Mouse (Mus musculus) right cerebral cortex, postnatal 10 days (tissue): Measurements from ENCODE around the gene Hist1h1a.
"Not testable (repeated sequence)": the region's sequence is repeated elsewhere in the genome, so short reads cannot be mapped to it uniquely, and the experiment has no call there.

Experiments
- DNase-seq, 2 experiments: peaks; one replicate each; pipeline ENCODE4 v3.0.0; 2021; ENCODE audit warnings: low spot score in 2 of 2

The Hist1h1a gene

DNA sequence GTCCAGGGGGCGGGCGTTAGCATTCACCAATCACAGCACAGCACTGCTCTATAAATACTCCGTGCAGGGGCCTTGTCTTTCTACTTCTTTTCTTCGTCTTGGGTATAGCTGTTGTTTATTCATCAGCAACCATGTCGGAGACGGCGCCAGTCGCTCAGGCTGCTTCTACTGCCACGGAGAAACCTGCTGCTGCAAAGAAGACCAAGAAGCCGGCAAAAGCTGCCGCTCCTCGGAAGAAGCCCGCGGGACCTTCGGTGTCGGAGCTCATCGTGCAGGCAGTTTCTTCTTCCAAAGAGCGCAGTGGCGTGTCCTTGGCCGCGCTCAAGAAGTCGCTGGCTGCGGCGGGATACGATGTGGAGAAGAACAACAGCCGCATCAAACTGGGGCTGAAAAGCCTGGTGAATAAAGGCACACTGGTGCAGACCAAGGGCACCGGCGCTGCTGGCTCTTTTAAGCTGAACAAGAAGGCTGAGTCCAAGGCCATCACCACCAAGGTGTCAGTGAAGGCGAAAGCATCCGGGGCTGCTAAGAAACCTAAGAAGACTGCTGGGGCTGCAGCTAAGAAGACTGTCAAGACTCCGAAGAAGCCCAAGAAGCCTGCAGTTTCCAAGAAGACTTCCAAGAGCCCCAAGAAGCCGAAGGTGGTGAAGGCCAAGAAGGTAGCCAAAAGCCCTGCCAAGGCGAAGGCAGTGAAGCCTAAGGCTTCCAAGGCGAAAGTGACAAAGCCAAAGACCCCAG is at the start of gene Hist1h1a:
Hist1h1a (plus strand) TSS at position 81 of the 738 bp plus-strand sequence.
- DNase-seq: peak; percentile 91 to 92

DNA sequence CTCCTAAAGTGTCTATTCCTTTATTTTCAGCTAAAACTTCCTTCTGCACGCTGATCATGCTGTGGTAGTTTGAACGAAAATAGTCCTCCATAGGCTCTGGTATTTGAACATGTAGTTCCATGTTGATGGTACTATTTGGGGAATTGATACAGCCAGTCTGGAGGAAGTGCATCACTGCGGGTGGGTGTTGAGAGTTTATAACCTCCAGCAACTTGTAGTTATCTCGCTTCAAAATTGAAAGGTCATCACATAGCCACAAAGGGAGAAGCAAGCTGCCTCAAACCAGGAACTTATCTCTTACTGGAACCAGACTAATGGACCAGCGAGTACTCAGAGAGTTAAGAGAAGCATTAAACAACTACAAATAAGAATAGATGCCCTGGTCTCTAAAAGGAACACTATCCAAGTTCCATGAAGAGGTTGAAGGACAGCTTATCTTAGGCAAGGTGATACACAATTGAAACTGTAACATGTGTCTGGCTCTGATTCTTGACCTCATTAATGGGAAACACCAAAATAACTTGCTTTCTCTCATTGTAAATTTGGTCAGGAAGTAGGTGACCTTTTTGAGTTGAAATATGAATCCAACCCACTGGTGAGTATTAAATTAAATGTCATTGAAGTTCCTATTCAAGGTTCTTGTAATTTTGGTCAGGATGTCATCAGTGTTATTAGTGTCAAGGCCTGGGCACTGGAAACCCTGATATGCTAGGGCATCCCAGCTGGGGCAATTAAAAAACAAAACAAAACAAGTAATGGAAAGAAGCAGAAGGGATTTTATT is 47.0 kb upstream of the Hist1h1a start:
- DNase-seq: no peak

DNA sequence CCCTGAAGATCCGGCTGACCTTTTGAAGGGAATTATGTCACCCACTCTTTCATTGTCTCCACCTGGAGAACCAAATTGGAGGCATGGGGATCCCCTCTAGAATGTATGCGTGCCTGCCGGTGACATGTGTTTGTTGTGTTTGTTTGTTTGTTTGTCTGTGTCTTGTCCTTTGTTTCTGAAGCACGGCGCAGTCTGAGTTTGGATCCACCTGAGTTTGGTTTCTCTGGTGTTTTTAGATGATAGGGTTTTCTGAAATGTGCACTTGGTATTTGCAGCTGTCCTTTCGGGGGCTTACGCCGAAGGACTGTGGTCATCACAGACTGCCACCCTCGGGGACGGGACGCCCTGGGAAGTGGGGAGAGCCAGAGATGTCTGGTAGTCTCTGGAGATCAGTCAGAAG is 46.3 kb upstream of the Hist1h1a start:
- DNase-seq: no peak

DNA sequence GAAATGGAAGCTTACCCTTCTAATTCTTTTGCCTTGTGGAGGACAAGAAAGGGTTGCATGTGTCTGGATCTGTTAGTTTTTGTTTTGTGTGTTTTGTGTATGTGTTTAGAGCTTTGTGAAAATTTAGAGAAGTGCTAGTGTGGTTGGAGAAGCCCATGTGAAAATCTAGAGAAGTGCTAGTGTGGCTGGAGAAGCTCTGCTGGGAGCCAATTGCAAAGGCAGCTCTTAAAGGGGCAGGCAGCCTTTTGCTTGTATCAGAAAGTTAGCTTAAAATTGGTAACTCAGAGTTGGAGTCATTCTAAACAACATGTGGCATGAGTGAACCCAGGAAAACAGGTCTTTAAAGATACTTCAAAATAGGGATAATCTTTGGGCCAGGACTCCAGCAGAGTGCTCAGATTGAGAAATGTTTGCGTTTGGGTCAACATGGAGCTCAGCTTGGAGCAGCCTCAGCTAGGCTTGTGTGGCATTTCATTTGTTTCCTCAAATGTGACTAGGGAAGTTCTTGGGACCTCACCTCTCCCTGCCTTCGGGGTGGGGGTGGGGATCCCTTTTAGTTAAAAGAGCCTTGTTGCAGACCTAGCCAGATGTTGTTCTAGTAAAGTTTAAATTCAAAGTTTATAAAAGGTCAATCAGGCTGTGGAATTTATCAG is 45.7 kb upstream of the Hist1h1a start:
- DNase-seq: not testable (repeated sequence)

DNA sequence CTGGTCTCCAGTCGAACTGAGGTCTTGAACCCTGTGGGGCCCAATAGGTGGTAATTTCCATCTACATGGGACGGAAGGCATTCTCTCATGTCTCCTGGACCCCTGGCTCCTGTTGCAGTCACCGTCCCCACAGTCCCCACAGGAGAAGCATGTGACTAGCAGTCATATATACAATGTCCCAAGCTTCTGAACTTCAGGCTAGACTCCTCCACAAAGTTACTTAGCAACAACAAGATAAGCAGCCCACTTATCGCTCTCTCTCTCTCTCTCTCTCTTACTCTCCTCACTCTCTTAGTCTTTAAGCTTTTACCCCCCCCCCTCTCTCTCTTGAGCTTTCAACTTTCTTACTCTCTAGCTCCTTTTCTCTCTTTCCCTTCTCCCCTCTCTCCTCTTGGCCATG is 39.2 kb upstream of the Hist1h1a start:
- DNase-seq: peak in 1 of 2 experiments; percentile 5

DNA sequence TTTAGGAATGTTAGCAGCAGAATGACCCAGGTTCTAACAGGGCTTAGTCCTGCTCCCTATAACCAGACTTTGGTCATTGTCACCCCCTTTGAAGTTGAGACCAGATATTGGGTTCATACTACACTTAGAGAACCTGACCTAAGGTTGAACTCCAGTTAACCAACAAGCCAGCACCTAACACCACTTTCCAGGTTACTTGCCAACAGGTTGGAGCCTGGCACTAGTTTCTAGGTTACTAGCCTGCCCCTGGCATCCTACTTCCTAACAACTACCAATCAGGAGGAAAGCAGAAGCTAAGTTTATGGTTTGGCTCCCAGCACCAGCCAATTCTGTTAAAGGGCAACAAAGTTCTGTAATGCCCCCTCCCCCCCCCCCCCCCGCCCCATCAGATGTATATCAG is 38.3 kb upstream of the Hist1h1a start:
- peak in 1 of 2 experiments; percentile 5 for DNase-seq

DNA sequence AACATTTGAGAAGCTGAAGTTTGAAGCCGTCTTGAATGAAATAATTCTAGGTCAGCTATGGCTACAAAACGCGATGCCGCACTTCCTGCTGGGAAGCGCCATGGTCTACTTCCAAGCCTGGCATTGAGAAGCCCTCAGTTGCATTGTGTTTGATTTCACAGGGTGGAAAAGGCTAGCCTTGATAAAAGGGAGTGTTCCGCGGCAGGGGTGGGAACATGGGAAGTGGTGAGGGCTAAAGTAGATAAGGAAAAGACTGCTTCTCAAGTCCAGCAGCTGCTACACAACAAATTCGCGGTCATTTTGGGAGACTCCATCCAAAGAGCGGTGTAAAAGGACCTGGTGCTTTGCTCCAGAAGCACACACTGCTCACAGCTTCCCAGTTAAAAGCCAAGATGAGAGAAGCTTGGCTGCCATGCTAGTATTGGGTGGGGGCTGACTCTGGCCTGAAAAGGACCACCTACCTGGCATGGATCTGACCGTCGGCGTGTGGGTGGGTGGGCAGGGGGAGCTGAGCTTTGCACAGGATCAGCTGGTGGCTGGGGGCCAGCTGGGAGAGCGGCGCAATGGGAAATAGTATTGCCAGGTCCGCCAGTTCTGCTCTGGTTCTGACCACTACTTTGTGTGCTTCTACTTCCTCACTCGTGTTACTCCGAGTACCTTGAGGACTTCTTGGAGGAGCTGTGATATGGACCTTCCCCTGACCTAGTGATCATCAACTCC is 34.8 kb upstream of the Hist1h1a start:
- DNase-seq: no peak

DNA sequence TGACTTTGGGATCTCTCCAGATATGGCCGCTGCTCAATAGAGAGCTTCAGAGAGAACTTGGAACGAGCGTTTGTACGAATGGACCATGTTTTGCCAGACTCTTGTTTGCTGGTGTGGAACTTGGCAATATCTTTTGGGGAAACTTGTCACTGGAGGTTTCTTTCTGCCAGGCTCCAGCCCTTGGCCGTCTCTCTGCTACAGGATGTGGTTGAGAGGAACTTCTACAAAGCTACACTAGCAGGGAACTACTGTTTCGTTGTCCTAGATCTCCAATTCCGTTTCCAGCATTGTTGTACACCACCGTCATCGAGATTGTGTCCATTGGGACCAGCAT is 34.3 kb upstream of the Hist1h1a start:
- peak in 1 of 2 experiments; percentile 26 for DNase-seq

DNA sequence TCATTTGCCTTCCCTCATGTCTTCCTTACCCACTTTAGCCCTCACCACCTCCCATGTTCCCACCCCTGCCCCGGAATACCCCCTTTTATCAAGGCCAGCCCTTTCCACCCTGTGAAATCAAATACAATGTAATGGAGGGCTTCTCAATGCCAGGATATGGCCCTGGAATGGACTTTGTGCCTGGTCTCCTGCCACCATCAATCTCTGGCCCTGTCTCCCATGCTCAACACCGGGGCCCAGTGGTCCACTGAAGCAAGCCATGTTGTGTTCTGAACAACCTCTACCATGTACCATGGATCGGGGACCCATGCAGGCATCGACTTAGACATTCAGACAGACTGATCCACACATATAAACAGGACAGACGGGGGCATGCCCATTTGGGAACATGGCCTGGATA is 33.8 kb upstream of the Hist1h1a start:
- DNase-seq: no peak

DNA sequence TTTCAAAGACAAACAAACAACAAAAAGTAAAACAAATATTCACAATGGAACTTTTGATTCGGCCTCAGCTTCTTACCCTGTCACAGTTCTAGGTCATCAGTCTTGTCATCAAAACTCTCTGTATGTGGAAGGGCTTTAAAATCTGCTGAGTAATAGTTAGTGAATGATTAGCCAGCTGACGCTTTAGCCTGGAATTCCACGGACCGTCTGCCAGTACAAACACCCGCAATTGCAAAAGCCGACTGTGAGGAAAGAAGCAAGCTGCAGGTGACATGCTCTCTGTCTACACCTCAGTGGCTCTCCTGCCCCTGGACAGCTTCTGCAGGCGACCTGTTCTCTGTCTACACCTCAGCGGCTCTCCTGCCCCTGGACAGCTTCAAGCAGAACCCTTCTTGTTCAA is 33.0 kb upstream of the Hist1h1a start:
- no peak for DNase-seq

DNA sequence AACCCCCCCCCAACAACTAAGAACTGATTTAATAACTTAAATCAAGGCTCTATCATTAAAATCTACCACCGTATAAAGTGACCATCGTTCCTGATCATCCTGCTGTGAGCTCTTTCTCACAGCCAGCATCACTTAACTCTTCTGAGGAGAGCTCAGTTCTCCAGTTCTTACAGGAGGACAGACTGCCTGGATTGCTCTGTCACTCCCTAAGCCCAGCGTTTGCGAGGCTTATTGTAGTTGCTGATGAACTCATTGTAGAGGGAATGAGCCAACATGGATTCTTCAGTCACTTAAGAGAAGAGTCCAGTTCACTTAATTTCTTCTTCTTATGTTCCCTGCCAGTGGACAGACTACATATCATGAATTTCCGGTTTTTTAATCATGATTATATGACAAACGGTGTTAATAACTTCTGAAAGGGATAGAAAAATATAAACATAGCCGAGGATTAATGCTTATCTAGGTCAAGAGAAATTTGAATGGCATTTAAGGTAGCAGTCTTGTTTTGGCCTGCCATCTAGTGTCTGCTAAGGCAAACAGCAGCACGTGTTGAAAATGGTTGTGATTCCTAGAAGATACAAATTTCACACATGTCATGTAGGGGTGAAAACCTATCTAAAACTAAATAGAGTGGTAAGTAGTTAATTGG is 31.2 kb upstream of the Hist1h1a start:
- no peak for DNase-seq

DNA sequence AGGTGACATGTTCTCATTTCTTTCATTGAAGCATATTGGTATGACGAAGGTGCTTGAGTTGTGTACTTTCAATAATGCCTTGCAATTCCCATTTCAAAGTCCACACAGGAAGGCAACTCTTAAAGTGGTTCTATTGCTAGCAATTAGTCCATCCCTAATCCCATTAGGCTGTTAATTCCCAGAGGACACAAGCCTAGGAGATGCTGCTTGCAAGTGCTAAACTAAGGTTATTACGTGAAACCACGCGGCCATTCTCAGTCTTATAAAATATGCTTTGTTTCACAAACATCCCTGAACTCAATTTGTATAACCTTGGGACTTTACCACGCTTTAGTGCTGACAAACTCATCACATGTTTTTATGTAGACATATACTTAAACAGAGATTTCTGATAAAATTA is 26.4 kb upstream of the Hist1h1a start:
- no peak for DNase-seq

DNA sequence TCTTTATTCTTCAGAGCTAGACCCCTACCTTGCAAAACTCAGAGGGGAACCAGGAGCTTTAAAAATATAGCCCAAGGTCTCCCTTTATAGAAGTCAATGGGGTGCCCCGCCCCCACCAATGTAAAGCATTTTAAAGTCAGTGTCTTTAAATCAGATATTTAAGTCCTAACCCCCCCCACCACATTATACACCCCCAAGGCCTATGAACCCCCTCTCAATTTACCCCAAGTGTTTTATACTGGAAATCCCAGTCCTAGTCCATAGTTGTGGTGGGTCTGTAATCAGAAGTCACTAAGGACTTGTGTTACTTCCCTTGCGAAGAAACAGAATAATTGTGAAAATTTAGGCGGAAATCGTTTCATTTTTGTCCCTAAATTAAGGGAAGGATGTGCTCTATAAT is 25.4 kb upstream of the Hist1h1a start:
- no peak for DNase-seq

DNA sequence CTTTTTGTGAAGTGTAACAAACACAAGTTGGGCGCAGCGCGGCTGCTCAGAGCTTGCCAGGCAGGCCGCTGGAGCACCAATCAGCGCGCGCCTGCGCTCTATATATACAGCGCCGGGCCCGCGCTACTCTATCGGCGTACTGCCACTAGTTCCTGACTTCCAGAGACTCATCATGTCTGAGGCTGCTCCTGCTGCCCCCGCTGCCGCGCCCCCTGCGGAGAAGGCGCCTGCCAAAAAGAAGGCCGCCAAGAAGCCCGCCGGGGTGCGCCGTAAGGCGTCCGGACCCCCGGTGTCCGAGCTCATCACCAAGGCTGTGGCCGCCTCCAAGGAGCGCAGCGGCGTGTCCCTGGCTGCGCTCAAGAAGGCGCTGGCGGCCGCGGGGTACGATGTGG is 24.8 kb upstream of the Hist1h1a start, which contains the start of gene Hist1h1c:
Hist1h1c (plus strand) TSS at position 132 of the 392 bp plus-strand sequence.
- peak; percentile 93 to 94 for DNase-seq

DNA sequence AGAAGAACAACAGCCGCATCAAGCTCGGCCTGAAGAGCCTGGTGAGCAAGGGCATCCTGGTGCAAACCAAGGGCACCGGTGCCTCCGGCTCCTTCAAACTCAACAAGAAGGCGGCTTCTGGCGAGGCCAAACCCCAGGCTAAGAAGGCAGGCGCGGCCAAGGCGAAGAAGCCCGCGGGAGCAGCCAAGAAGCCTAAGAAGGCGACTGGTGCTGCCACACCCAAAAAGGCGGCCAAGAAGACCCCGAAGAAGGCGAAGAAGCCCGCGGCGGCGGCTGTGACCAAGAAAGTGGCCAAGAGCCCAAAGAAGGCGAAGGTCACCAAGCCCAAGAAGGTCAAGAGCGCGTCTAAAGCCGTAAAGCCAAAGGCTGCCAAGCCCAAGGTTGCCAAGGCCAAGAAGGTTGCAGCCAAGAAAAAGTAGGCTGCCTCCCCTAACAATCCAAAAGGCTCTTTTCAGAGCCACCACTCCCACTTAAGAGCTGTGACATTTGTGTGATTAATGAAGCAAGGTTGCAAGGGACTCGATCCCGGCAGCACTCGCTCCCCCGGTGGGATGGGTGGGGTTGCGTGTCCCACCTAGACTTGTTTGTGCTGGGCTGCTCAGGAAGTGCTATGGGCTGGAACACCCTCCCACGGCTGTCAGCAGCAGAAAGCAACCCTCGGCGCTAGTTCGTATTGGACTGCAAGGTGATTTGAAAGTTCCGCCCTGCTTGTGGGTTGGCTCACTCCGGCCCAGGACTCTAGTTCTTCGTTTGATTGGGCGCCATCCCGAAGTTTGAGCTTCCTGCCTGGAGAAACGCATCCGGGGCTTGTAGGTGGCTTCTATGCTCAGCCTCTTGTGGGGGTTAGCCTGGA is 24.2 kb upstream of the Hist1h1a start:
- DNase-seq: peak; percentile 97 to 98

DNA sequence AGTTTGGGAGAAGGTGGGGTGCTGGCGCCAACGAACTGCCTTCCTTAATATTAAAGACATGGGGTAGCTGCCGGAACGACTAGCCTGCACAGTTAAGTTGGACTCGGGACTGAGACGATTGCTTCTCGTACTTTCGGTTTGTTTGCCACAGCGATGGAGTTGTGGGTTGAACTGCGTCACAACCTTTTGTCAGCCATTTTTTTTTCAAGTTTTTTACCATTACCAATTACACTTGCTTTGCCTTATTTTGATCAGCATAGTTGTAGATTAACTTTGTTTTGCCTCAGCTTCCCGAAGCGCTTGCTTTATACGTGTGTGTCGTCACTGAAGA is 23.6 kb upstream of the Hist1h1a start:
- no peak for DNase-seq

DNA sequence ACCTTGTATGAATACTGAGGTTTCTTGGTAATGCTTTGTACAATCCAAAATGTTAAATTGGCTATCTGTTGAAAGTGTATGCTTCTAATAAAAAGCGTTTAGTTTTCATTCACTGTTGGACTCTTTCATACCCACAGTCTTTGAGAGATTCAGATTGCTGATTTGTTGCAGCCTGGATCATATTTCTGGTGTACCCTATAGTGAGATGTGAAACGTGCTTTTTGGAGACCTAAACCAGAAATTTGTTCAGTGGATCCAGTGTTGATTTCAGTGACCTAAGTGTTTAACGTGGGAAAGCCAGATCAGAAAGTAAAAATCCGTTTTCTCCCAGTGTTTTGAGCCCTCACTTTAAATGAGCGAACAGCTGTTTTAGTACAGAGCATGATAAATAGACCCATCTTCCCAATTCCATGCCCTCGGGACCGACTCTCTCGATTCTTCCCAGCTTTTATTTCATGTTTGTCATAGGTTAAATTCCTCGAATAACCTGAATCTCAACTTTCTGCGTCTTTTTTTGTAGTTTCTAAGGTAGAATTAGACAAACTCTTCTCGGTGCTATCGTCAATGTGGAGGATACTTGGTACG is 23.1 kb upstream of the Hist1h1a start:
- no peak for DNase-seq

DNA sequence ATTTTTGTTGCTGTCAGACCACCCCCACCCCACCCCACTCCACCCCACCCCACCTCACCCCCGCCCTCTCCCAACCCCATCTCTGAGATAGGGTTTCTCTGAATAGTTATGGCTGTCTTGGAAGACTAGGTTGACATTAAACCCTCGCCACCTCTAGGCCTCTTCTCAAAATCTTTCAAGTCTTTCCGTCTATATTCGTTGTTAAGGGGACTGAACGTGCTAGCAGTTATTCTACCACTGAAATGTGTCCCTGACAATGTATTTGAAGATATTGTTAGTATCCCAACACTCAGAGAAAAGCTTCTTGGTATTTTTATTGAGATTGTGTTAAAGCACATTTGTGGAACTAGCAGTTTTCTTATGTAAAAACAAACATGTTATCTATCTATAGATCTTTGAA is 22.6 kb upstream of the Hist1h1a start:
- DNase-seq: no peak

DNA sequence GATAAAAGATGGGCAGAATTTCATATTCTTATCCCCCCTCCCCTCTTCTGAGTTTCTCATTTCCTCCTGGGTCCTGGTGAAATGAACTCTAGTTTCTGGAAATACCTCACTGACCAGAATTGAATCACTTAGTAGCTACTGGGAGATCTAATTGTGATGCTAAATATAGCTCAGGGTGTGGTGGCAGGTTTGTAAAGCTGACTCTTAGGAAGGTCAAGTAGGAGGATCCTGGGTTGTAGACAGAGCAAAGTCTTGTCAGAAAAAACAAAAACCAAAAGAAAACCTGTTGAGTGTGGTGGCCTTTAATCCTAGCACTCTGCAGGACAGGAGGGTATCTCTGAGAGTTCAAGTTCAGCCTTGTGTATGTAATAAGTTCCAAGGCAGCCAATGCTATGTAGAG is 21.5 kb upstream of the Hist1h1a start:
- DNase-seq: peak in 1 of 2 experiments; percentile 3

DNA sequence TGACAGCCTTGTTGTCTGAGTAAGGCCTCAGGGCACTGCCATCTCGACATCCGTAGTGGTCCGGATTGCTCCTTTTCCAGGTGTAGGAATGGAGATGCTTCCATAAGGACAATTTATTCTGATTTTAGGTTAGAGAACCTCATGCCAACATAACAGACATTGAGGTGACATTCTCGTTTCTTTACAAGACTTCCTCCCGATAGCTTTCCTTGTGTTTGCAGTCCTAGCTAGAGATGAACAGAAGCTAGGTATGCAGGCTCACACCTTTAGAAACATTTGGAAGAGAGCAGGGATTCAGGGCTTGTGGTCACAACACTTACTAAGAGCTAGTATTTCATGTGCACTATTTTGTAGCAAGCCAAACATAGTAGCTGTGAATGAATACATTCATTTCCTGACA is 20.3 kb upstream of the Hist1h1a start:
- DNase-seq: no peak
